Comparison of ENCODE assay signal across 25 mouse cellular contexts in genomic region chr16:50907732-50908131, GRCm38 (mm10).
DNase-seq lines count a peak whose midpoint lies in the region; ATAC-seq and TF ChIP-seq lines count a peak whose summit lies in the region.
"Had no signal": no experiment of that assay in that cellular context is flagged by ENCODE, and none has a peak within 500 bp of the region (broad histone marks: within the 10 kb centered on the region; RNA-seq: fewer than 3 reads in every experiment).

No protein-coding gene starts in this region.

- H3K4me1 ChIP-seq in forebrain, embryonic 14.5 days (ENCODE audit: control insufficient read depth, insufficient read depth, low read length): no peaks in the 10 kb centered on the region
- no peaks in the 10 kb centered on the region for H3K4me1 ChIP-seq in forebrain, embryonic 13.5 days
- H3K4me1 ChIP-seq in forebrain, postnatal 0 days (ENCODE audit: insufficient read depth): no peaks in the 10 kb centered on the region
- H3K4me1 ChIP-seq in forebrain, embryonic 11.5 days (replicated peaks; ENCODE audit: control insufficient read depth, insufficient read depth, low read length): no peaks in the 10 kb centered on the region
- H3K4me1 ChIP-seq in midbrain, embryonic 15.5 days: no peaks in the 10 kb centered on the region
- H3K4me1 ChIP-seq in midbrain, postnatal 0 days (ENCODE audit: insufficient read depth, low read length): no peaks in the 10 kb centered on the region
- H3K4me1 ChIP-seq: embryonic facial prominence, embryonic 10.5 days; embryonic facial prominence, embryonic 13.5 days; hindbrain, embryonic 10.5 days; hindbrain, embryonic 13.5 days; intestine, embryonic 15.5 days had no signal

- no peaks in the 10 kb centered on the region for H3K9me3 ChIP-seq in forebrain, embryonic 14.5 days (replicated peaks; ENCODE audit: control insufficient read depth, low read length)
- H3K9me3 ChIP-seq in forebrain, embryonic 13.5 days (replicated peaks): no peaks in the 10 kb centered on the region
- H3K9me3 ChIP-seq in forebrain, postnatal 0 days (ENCODE audit: low read length): no peaks in the 10 kb centered on the region
- no peaks in the 10 kb centered on the region for H3K9me3 ChIP-seq in forebrain, embryonic 11.5 days (ENCODE audit: control insufficient read depth, low read length)
- no peaks in the 10 kb centered on the region for H3K9me3 ChIP-seq in midbrain, embryonic 15.5 days
- no peaks in the 10 kb centered on the region for H3K9me3 ChIP-seq in midbrain, postnatal 0 days (ENCODE audit: low read length)
- H3K9me3 ChIP-seq: embryonic facial prominence, embryonic 10.5 days; embryonic facial prominence, embryonic 13.5 days; G1E; hindbrain, embryonic 10.5 days; hindbrain, embryonic 13.5 days; intestine, embryonic 15.5 days had no signal

- no peak overlapping the region for H3K27ac ChIP-seq in forebrain, embryonic 14.5 days (ENCODE audit: low read depth, low read length)
- no peak overlapping the region for H3K27ac ChIP-seq in forebrain, embryonic 13.5 days
- H3K27ac ChIP-seq in forebrain, postnatal 0 days (ENCODE audit: low read depth, low read length): no peak overlapping the region
- no peak overlapping the region for H3K27ac ChIP-seq in forebrain, embryonic 11.5 days (ENCODE audit: low read depth, low read length)
- no peak overlapping the region for H3K27ac ChIP-seq in midbrain, embryonic 15.5 days
- no peak overlapping the region for H3K27ac ChIP-seq in midbrain, postnatal 0 days (ENCODE audit: low read depth, low read length)
- H3K27ac ChIP-seq: embryonic facial prominence, embryonic 10.5 days; embryonic facial prominence, embryonic 13.5 days; gastrocnemius, adult 2 months; hindbrain, embryonic 10.5 days; hindbrain, embryonic 13.5 days; intestine, embryonic 15.5 days had no signal

- WGBS in forebrain, embryonic 14.5 days: 40% methylated on average over 2 of the region's 2 CpGs
- 40% methylated on average over 2 of the region's 2 CpGs for WGBS in forebrain, embryonic 13.5 days
- WGBS in forebrain, postnatal 0 days: 36% methylated on average over 2 of the region's 2 CpGs
- 61% methylated on average over 2 of the region's 2 CpGs for WGBS in forebrain, embryonic 11.5 days
- WGBS in midbrain, embryonic 15.5 days: 29% methylated on average over 2 of the region's 2 CpGs
- WGBS in midbrain, postnatal 0 days: 28% methylated on average over 2 of the region's 2 CpGs

- no peak for ATAC-seq in forebrain, embryonic 14.5 days
- ATAC-seq in forebrain, embryonic 13.5 days: no peak
- peak; percentile 20; the same call in 1 of the 2 replicates for ATAC-seq in forebrain, postnatal 0 days
- no peak for ATAC-seq in forebrain, embryonic 11.5 days (replicated peaks; ENCODE audit: low FRiP score)
- peak; percentile 71 for ATAC-seq in midbrain, embryonic 15.5 days (replicated peaks)
- ATAC-seq in midbrain, postnatal 0 days (ENCODE audit: low FRiP score): no peak; the same call in 1 of the 2 replicates
- ATAC-seq: hindbrain, embryonic 16.5 days; intestine, embryonic 15.5 days; Patski had no signal

- H3K9ac ChIP-seq in forebrain, embryonic 14.5 days (ENCODE audit: low read length): no peak overlapping the region
- no peak overlapping the region for H3K9ac ChIP-seq in forebrain, embryonic 13.5 days
- no peak overlapping the region for H3K9ac ChIP-seq in forebrain, postnatal 0 days
- H3K9ac ChIP-seq in forebrain, embryonic 11.5 days (ENCODE audit: low read length): no peak overlapping the region
- H3K9ac ChIP-seq in midbrain, embryonic 15.5 days: no peak overlapping the region
- H3K9ac ChIP-seq in midbrain, postnatal 0 days (replicated peaks; ENCODE audit: low read length, poor library complexity, severe bottlenecking): no peak overlapping the region
- H3K9ac ChIP-seq: embryonic facial prominence, embryonic 13.5 days; hindbrain, embryonic 13.5 days; intestine, embryonic 15.5 days had no signal

- no peak for TF ChIP-seq CTCF in forebrain, postnatal 0 days (IDR thresholded peaks at IDR 0.05; ENCODE audit: low read depth)
- TF ChIP-seq CTCF in midbrain, postnatal 0 days (IDR thresholded peaks at IDR 0.05): no peak

- DNase-seq in forebrain, embryonic 14.5 days (ENCODE audit: low spot score): peak; percentile 14
- no peak for DNase-seq in forebrain, postnatal 0 days
- no peak for DNase-seq in forebrain, embryonic 11.5 days (ENCODE audit: low spot score)
- DNase-seq in midbrain, postnatal 0 days (ENCODE audit: low spot score): no peak
- DNase-seq in testis, postnatal 14 days (ENCODE audit: low spot score): no peak
- DNase-seq: adrenal gland, postnatal 10 days; cerebellum, adult 11-12 months; cerebellum, adult 8-10 months; cerebellum, postnatal 36 days; embryo, embryonic 11 days; gastrocnemius, adult 2 months; gastrocnemius, postnatal 14 days; heart, postnatal 36 days had no signal

- no peaks in the 10 kb centered on the region for H3K36me3 ChIP-seq in forebrain, embryonic 14.5 days (ENCODE audit: control insufficient read depth, insufficient read depth, low read length)
- no peaks in the 10 kb centered on the region for H3K36me3 ChIP-seq in forebrain, embryonic 13.5 days (ENCODE audit: poor library complexity, severe bottlenecking)
- no peaks in the 10 kb centered on the region for H3K36me3 ChIP-seq in forebrain, postnatal 0 days (ENCODE audit: insufficient read depth)
- H3K36me3 ChIP-seq in forebrain, embryonic 11.5 days (ENCODE audit: control insufficient read depth, insufficient read depth, low read length): no peaks in the 10 kb centered on the region
- H3K36me3 ChIP-seq in midbrain, embryonic 15.5 days (replicated peaks): no peaks in the 10 kb centered on the region
- H3K36me3 ChIP-seq in midbrain, postnatal 0 days (ENCODE audit: insufficient read depth, low read length): no peaks in the 10 kb centered on the region
- H3K36me3 ChIP-seq: embryonic facial prominence, embryonic 10.5 days; embryonic facial prominence, embryonic 13.5 days; G1E; hindbrain, embryonic 10.5 days; hindbrain, embryonic 13.5 days; intestine, embryonic 15.5 days had no signal

- H3K4me2 ChIP-seq in forebrain, embryonic 14.5 days (ENCODE audit: low read length): no peak overlapping the region
- H3K4me2 ChIP-seq in forebrain, embryonic 13.5 days: no peak overlapping the region
- no peak overlapping the region for H3K4me2 ChIP-seq in forebrain, postnatal 0 days (ENCODE audit: low read depth)
- H3K4me2 ChIP-seq in forebrain, embryonic 11.5 days (ENCODE audit: low read depth, low read length, severe bottlenecking): no peak overlapping the region
- no peak overlapping the region for H3K4me2 ChIP-seq in midbrain, embryonic 15.5 days
- no peak overlapping the region for H3K4me2 ChIP-seq in midbrain, postnatal 0 days (ENCODE audit: low read depth, low read length, poor library complexity, severe bottlenecking)
- H3K4me2 ChIP-seq: embryonic facial prominence, embryonic 13.5 days; heart, embryonic 11.5 days; hindbrain, embryonic 13.5 days; intestine, embryonic 15.5 days had no signal

- H3K4me3 ChIP-seq in forebrain, embryonic 14.5 days (ENCODE audit: low read depth, low read length): no peak overlapping the region
- H3K4me3 ChIP-seq in forebrain, embryonic 13.5 days: no peak overlapping the region
- no peak overlapping the region for H3K4me3 ChIP-seq in forebrain, postnatal 0 days (ENCODE audit: low read depth, low read length)
- H3K4me3 ChIP-seq in forebrain, embryonic 11.5 days (ENCODE audit: low read depth, low read length): no peak overlapping the region
- no peak overlapping the region for H3K4me3 ChIP-seq in midbrain, embryonic 15.5 days
- H3K4me3 ChIP-seq in midbrain, postnatal 0 days (ENCODE audit: low read depth, low read length): no peak overlapping the region
- H3K4me3 ChIP-seq: embryonic facial prominence, embryonic 10.5 days; embryonic facial prominence, embryonic 13.5 days; erythroblast, embryonic 14.5 days; gastrocnemius, adult 2 months; hindbrain, embryonic 10.5 days; hindbrain, embryonic 13.5 days; intestine, embryonic 15.5 days had no signal

- no peaks in the 10 kb centered on the region for H3K27me3 ChIP-seq in forebrain, embryonic 14.5 days (replicated peaks; ENCODE audit: control insufficient read depth, insufficient read depth, low read length)
- H3K27me3 ChIP-seq in forebrain, embryonic 13.5 days: no peaks in the 10 kb centered on the region
- H3K27me3 ChIP-seq in forebrain, postnatal 0 days (ENCODE audit: insufficient read depth, low read length): no peaks in the 10 kb centered on the region
- H3K27me3 ChIP-seq in forebrain, embryonic 11.5 days (ENCODE audit: control insufficient read depth, insufficient read depth, low read length): no peaks in the 10 kb centered on the region
- no peaks in the 10 kb centered on the region for H3K27me3 ChIP-seq in midbrain, embryonic 15.5 days (replicated peaks)
- H3K27me3 ChIP-seq in midbrain, postnatal 0 days (ENCODE audit: insufficient read depth, low read length): no peaks in the 10 kb centered on the region
- H3K27me3 ChIP-seq: embryonic facial prominence, embryonic 13.5 days; hindbrain, embryonic 13.5 days; intestine, embryonic 15.5 days; Patski had no signal

Comparison
In these comparisons a context has a peak if more than half of its experiments do, and no peak if none do; other contexts are left out.
1. ATAC-seq: peak in forebrain, postnatal 0 days (single experiment) and midbrain, embryonic 15.5 days (single experiment); none in forebrain, embryonic 14.5 days (single experiment), forebrain, embryonic 13.5 days (single experiment), forebrain, embryonic 11.5 days (single experiment) and midbrain, postnatal 0 days (single experiment).